Mouse (Mus musculus) gastrocnemius, adult 8-10 months (tissue): ENCODE data around the gene Ntn1. TPM values are rescaled to one million over a fixed set of nuclear protein-coding genes. Genes with fewer than 3 reads are reported as not detected.

Source experiments
- DNase-seq, 2 experiments: peaks; one replicate each; pipeline ENCODE4 v3.0.0; 2022; ENCODE audit warnings: low spot score in 2 of 2
- total RNA-seq, 4 experiments: library from RNA; stranded (reverse); gene quantifications; 2 replicates each; pipeline ENCODE4 v1.2.4; 2022

Ntn1 gene
- total RNA-seq, 4 experiments from 2014 or later = 2.7 to 6.6 (median 4.9) TPM

- DNase-seq = no peak
These were observed 126.3 kb downstream of the Ntn1 start for GRCm38 (mm10) chr11:68274331-68274811.

GRCm38 (mm10) chr11:68273855-68274254 lies 126.8 kb downstream of the Ntn1 start:
- no peak for DNase-seq

GRCm38 (mm10) chr11:68270730-68271467 lies 129.7 kb downstream of the Ntn1 start:
- no peak for DNase-seq

GRCm38 (mm10) chr11:68264276-68264675 lies 136.3 kb downstream of the Ntn1 start:
- no peak for DNase-seq

- no peak for DNase-seq
These were observed 137.5 kb downstream of the Ntn1 start for GRCm38 (mm10) chr11:68263100-68263499.

- DNase-seq = no peak
These were observed 139.3 kb downstream of the Ntn1 start for GRCm38 (mm10) chr11:68261162-68261892.

GRCm38 (mm10) chr11:68260399-68260798 lies 140.2 kb downstream of the Ntn1 start:
- no peak for DNase-seq

GRCm38 (mm10) chr11:68258498-68258897 lies 142.1 kb downstream of the Ntn1 start:
- no peak for DNase-seq

GRCm38 (mm10) chr11:68253531-68253930 lies 147.1 kb downstream of the Ntn1 start:
- DNase-seq = no peak

GRCm38 (mm10) chr11:68250106-68250505 lies 150.5 kb downstream of the Ntn1 start:
- no peak for DNase-seq

GRCm38 (mm10) chr11:68247897-68248296 lies 152.7 kb downstream of the Ntn1 start:
- DNase-seq = no peak

GRCm38 (mm10) chr11:68244992-68245261 lies 155.7 kb downstream of the Ntn1 start:
- DNase-seq = no peak

- DNase-seq = no peak
These were observed 156.2 kb downstream of the Ntn1 start for GRCm38 (mm10) chr11:68244254-68244991.

GRCm38 (mm10) chr11:68239756-68240155 lies 160.9 kb downstream of the Ntn1 start:
- no peak for DNase-seq

GRCm38 (mm10) chr11:68233469-68233965 lies 167.1 kb downstream of the Ntn1 start:
- no peak for DNase-seq

GRCm38 (mm10) chr11:68231558-68231957 lies 169.1 kb downstream of the Ntn1 start:
- no peak for DNase-seq

- no peak for DNase-seq
These were observed 171.5 kb downstream of the Ntn1 start for GRCm38 (mm10) chr11:68228941-68229665.

GRCm38 (mm10) chr11:68227837-68228236 lies 172.8 kb downstream of the Ntn1 start:
- DNase-seq = no peak

- no peak for DNase-seq
These were observed 174.0 kb downstream of the Ntn1 start for GRCm38 (mm10) chr11:68226654-68227057.

- no peak for DNase-seq
These were observed 177.5 kb downstream of the Ntn1 start for GRCm38 (mm10) chr11:68223143-68223542.

GRCm38 (mm10) chr11:68222209-68222608 lies 178.4 kb downstream of the Ntn1 start:
- no peak for DNase-seq
